Mouse (Mus musculus): ENCODE measurements around the gene Disp2. TPM values are rescaled to one million over a fixed set of nuclear protein-coding genes. Genes with fewer than 3 reads are reported as not detected.

The Disp2 gene
- polyA plus RNA-seq, 1 experiment from 2014 or later: 2.3 TPM

DNA sequence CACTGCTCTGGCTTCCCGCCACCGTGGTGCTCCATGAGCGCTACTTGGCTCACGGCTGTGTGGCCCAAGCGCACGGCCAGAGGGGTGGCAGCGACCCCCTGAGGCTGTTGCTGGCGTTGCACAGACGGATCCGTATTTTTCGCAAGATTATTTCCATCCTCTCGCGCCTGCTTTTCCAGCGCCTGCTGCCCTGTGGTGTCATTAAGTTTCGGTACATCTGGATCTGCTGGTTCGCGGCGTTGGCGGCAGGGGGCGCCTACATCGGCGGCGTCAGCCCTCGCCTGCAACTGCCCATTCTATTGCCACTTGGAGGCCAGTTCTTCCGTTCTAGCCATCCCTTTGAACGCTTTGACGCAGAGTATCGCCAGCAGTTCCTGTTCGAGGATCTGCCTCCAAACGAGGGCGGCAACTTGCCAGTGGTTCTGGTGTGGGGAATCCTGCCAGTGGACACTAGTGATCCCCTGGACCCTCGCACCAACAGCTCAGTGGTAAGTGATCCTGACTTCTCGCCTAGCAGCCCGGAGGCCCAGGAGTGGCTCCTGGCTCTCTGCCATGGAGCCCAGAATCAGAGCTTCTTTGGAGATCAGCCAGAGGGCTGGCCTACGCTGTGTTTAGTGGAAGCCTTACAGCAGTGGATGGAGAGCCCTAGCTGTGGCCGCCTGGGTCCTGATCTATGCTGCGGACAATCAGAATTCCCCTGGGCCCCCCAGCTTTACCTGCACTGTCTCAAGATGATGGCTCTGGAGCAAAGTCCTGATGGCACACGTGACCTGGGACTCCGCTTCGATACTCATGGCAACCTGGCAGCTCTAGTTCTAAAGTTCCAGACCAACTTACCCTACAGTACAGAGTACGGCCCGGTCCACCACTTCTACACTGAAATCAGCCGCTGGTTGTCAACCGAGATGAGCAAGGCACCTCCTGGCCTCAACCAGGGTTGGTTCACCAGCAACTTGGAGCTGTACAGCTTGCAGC, 11.3 kb downstream of the Disp2 start:
- Histone ChIP-seq H3K4me1 (ENCODE audit: control insufficient read depth, insufficient read depth, low read length) (peaks cover 8% of the 10 kb centered on the region; the same call in 1 of the 2 replicates), H3K27ac (ENCODE audit: low read length) (no peak overlapping the region), H3K9ac (ENCODE audit: low read depth, low read length) (peak overlapping the region; percentile 51)

DNA sequence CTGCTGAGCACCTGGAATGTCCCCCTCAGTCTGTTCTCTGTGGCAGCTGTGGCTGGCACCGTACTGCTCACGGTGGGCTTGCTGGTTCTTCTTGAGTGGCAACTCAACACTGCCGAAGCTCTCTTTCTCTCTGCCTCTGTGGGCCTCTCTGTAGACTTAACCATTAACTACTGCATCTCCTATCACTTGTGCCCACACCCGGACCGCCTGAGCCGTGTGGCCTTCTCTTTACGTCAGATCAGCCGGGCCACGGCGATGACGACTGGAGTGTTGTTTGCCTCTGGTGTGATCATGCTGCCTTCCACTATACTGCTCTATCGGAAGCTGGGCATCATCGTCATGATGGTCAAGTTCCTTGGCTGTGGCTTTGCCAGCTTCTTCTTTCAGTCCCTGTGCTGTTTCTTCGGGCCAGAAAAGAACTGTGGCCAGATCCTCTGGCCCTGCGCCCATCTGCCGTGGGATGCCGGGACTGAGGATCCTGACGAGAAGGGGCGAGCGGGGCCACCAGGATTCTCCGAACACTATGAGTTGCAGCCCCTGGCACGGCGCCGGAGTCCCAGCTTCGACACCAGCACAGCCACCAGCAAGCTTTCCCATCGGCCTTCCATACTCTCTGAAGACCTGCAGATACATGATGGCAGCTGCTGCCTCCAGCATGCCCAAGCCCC, 12.2 kb downstream of the Disp2 start:
- H3K4me3 ChIP-seq (ENCODE audit: low read length): no peak overlapping the region
- ATAC-seq: no peak; the same call in 1 of the 2 replicates
- no peak overlapping the region for H3K9ac ChIP-seq (ENCODE audit: low read depth, low read length)
- H3K27ac ChIP-seq (ENCODE audit: low read length): no peak overlapping the region
- H3K36me3 ChIP-seq (ENCODE audit: control insufficient read depth, insufficient read depth, low read length): no peaks in the 10 kb centered on the region
- H3K4me1 ChIP-seq (ENCODE audit: control insufficient read depth, insufficient read depth, low read length): peaks cover 8% of the 10 kb centered on the region; the same call in 1 of the 2 replicates
- no peaks in the 10 kb centered on the region for H3K27me3 ChIP-seq (replicated peaks; ENCODE audit: control insufficient read depth, insufficient read depth, low read length)
- WGBS: 87% methylated on average over 26 of the region's 26 CpGs
- no peak overlapping the region for H3K4me2 ChIP-seq (ENCODE audit: low read depth, low read length)
- H3K9me3 ChIP-seq (ENCODE audit: control insufficient read depth, low read length): no peaks in the 10 kb centered on the region

More for the DNA sequence above, 11.3 kb downstream of the Disp2 start:
- Histone ChIP-seq H3K9me3 (ENCODE audit: control insufficient read depth, low read length) (no peaks in the 10 kb centered on the region), H3K27me3 (replicated peaks; ENCODE audit: control insufficient read depth, insufficient read depth, low read length) (no peaks in the 10 kb centered on the region), H3K36me3 (ENCODE audit: control insufficient read depth, insufficient read depth, low read length) (no peaks in the 10 kb centered on the region), H3K4me2 (ENCODE audit: low read depth, low read length) (peak overlapping the region; percentile 51), H3K4me3 (ENCODE audit: low read length) (peak overlapping the region; percentile 24)
- peak; percentile 60 for ATAC-seq
- WGBS: 22% methylated on average over 44 of the region's 44 CpGs

DNA sequence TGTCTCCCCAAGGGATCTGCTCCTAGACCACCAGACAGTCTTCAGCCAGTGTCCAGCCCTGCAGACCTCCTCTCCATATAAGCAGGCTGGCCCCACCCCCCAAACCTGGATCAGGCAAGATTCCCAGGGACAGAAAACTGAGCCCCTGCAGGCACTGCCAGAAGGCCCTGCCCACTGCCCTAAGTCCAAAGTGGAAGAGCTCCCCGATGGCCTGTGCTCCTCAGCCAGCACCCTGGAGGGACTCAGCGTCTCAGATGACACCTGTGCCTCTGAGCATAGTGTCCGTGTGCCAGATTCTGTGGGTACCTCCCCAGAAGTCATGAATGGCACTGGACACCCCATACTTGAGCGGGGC, 12.7 kb downstream of the Disp2 start:
- H3K4me2 ChIP-seq (ENCODE audit: low read depth, low read length): no peak overlapping the region
- no peak overlapping the region for H3K27ac ChIP-seq (ENCODE audit: low read length)
- H3K9me3 ChIP-seq (ENCODE audit: control insufficient read depth, low read length): no peaks in the 10 kb centered on the region
- no peaks in the 10 kb centered on the region for H3K27me3 ChIP-seq (replicated peaks; ENCODE audit: control insufficient read depth, insufficient read depth, low read length)
- H3K4me1 ChIP-seq (ENCODE audit: control insufficient read depth, insufficient read depth, low read length): peaks cover 8% of the 10 kb centered on the region; the same call in 1 of the 2 replicates
- WGBS: 71% methylated on average over 4 of the region's 4 CpGs
- ATAC-seq: no peak
- H3K4me3 ChIP-seq (ENCODE audit: low read length): no peak overlapping the region
- no peaks in the 10 kb centered on the region for H3K36me3 ChIP-seq (ENCODE audit: control insufficient read depth, insufficient read depth, low read length)
- H3K9ac ChIP-seq (ENCODE audit: low read depth, low read length): no peak overlapping the region

DNA sequence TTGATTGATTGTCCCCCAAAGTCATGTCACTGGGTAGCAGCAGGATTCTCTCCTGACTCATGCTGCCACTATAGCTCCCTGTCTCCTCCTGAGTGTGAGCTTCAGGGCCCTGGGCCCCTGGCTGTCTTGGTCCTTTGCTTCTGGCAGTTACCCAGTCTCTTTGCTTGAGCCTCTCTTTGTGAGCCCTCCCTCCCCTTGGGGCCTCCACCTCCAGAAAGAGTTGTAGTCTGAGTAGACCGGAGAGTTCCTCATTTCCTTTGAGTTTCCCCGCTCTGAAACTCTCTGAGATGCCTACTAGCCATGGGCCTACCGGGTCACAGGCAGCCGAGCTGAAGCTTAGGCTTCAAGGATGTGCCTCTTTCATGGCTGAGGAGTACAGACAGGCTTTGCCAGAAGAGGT, 14.1 kb downstream of the Disp2 start:
- H3K4me1 ChIP-seq (ENCODE audit: control insufficient read depth, insufficient read depth, low read length): peaks cover 8% of the 10 kb centered on the region; the same call in 1 of the 2 replicates
- no peak overlapping the region for H3K9ac ChIP-seq (ENCODE audit: low read depth, low read length)
- H3K4me3 ChIP-seq (ENCODE audit: low read length): no peak overlapping the region
- H3K27ac ChIP-seq (ENCODE audit: low read length): no peak overlapping the region
- no peak overlapping the region for H3K4me2 ChIP-seq (ENCODE audit: low read depth, low read length)
- 79% methylated on average over 4 of the region's 4 CpGs for WGBS
- no peaks in the 10 kb centered on the region for H3K27me3 ChIP-seq (replicated peaks; ENCODE audit: control insufficient read depth, insufficient read depth, low read length)
- no peak for ATAC-seq
- no peaks in the 10 kb centered on the region for H3K9me3 ChIP-seq (ENCODE audit: control insufficient read depth, low read length)
- no peaks in the 10 kb centered on the region for H3K36me3 ChIP-seq (ENCODE audit: control insufficient read depth, insufficient read depth, low read length)

- H3K27ac ChIP-seq (ENCODE audit: low read length): no peak overlapping the region
- no peak overlapping the region for H3K4me2 ChIP-seq (ENCODE audit: low read depth, low read length)
- no peak overlapping the region for H3K9ac ChIP-seq (ENCODE audit: low read depth, low read length)
- no peaks in the 10 kb centered on the region for H3K9me3 ChIP-seq (ENCODE audit: control insufficient read depth, low read length)
- 0 out of 2 replicates have a peak, but pooled peaks have one; percentile 45 for ATAC-seq
- WGBS: 61% methylated on average over 4 of the region's 4 CpGs
- H3K4me1 ChIP-seq (ENCODE audit: control insufficient read depth, insufficient read depth, low read length): no peaks in the 10 kb centered on the region
- no peaks in the 10 kb centered on the region for H3K36me3 ChIP-seq (ENCODE audit: control insufficient read depth, insufficient read depth, low read length)
- no peak overlapping the region for H3K4me3 ChIP-seq (ENCODE audit: low read length)
- H3K27me3 ChIP-seq (replicated peaks; ENCODE audit: control insufficient read depth, insufficient read depth, low read length): no peaks in the 10 kb centered on the region
These were observed 23.1 kb downstream of the Disp2 start for GRCm38 (mm10) chr2:118802542-118803118.

- Histone ChIP-seq H3K9ac (ENCODE audit: low read depth, low read length) (no peak overlapping the region), H3K36me3 (ENCODE audit: control insufficient read depth, insufficient read depth, low read length) (no peaks in the 10 kb centered on the region), H3K27ac (ENCODE audit: low read length) (no peak overlapping the region), H3K4me1 (ENCODE audit: control insufficient read depth, insufficient read depth, low read length) (no peaks in the 10 kb centered on the region), H3K9me3 (ENCODE audit: control insufficient read depth, low read length) (no peaks in the 10 kb centered on the region), H3K4me3 (ENCODE audit: low read length) (no peak overlapping the region), H3K4me2 (ENCODE audit: low read depth, low read length) (no peak overlapping the region), H3K27me3 (replicated peaks; ENCODE audit: control insufficient read depth, insufficient read depth, low read length) (no peaks in the 10 kb centered on the region)
- whole genome bisulfite sequencing: 79% methylated on average over 2 of the region's 2 CpGs
- ATAC-seq: no peak
These were observed 25.0 kb downstream of the Disp2 start for GRCm38 (mm10) chr2:118804474-118804873.

DNA sequence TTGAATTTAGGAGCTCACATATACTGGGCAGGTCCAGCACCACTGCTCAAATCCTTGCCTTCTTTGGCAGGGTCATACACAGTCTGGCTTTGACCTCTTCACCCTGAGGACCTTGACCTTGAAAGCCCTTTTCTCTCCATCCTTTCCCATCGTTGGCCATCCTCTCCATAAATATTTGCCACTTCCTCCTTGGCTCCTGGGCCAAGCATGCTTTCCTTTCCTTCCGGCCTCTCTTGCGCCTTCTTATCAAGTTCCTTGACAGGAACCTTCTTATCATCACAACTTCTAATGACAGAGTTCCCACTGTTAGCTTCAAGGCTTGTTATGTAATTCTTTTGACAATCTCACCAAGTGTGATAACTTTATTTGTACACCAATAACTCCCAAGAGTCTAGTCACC, 25.6 kb downstream of the Disp2 start:
- Histone ChIP-seq H3K9ac (ENCODE audit: low read depth, low read length) (no peak overlapping the region), H3K36me3 (ENCODE audit: control insufficient read depth, insufficient read depth, low read length) (no peaks in the 10 kb centered on the region), H3K27me3 (replicated peaks; ENCODE audit: control insufficient read depth, insufficient read depth, low read length) (no peaks in the 10 kb centered on the region), H3K9me3 (ENCODE audit: control insufficient read depth, low read length) (no peaks in the 10 kb centered on the region), H3K27ac (ENCODE audit: low read length) (no peak overlapping the region), H3K4me1 (ENCODE audit: control insufficient read depth, insufficient read depth, low read length) (no peaks in the 10 kb centered on the region), H3K4me2 (ENCODE audit: low read depth, low read length) (no peak overlapping the region), H3K4me3 (ENCODE audit: low read length) (no peak overlapping the region)
- ATAC-seq: peak; percentile 66
- WGBS: 29% methylated on average over 3 of the region's 3 CpGs

GRCm38 (mm10) chr2:118805756-118806155, 26.2 kb downstream of the Disp2 start:
- no peak overlapping the region for H3K4me3 ChIP-seq (ENCODE audit: low read length)
- no peak overlapping the region for H3K9ac ChIP-seq (ENCODE audit: low read depth, low read length)
- H3K27me3 ChIP-seq (replicated peaks; ENCODE audit: control insufficient read depth, insufficient read depth, low read length): no peaks in the 10 kb centered on the region
- H3K4me1 ChIP-seq (ENCODE audit: control insufficient read depth, insufficient read depth, low read length): no peaks in the 10 kb centered on the region
- 26% methylated on average over 3 of the region's 3 CpGs for WGBS
- no peaks in the 10 kb centered on the region for H3K36me3 ChIP-seq (ENCODE audit: control insufficient read depth, insufficient read depth, low read length)
- no peak overlapping the region for H3K27ac ChIP-seq (ENCODE audit: low read length)
- no peaks in the 10 kb centered on the region; the same call in 1 of the 2 replicates for H3K9me3 ChIP-seq (ENCODE audit: control insufficient read depth, low read length)
- no peak overlapping the region for H3K4me2 ChIP-seq (ENCODE audit: low read depth, low read length)
- 0 out of 2 replicates have a peak, but pooled peaks have one; percentile 15 for ATAC-seq

- no peak overlapping the region for H3K9ac ChIP-seq (ENCODE audit: low read depth, low read length)
- H3K27ac ChIP-seq (ENCODE audit: low read length): no peak overlapping the region
- no peaks in the 10 kb centered on the region; the same call in 1 of the 2 replicates for H3K9me3 ChIP-seq (ENCODE audit: control insufficient read depth, low read length)
- ATAC-seq: no peak
- no peak overlapping the region for H3K4me3 ChIP-seq (ENCODE audit: low read length)
- no peaks in the 10 kb centered on the region for H3K4me1 ChIP-seq (ENCODE audit: control insufficient read depth, insufficient read depth, low read length)
- H3K36me3 ChIP-seq (ENCODE audit: control insufficient read depth, insufficient read depth, low read length): no peaks in the 10 kb centered on the region
- no peaks in the 10 kb centered on the region for H3K27me3 ChIP-seq (replicated peaks; ENCODE audit: control insufficient read depth, insufficient read depth, low read length)
- 61% methylated on average over 4 of the region's 4 CpGs for WGBS
- H3K4me2 ChIP-seq (ENCODE audit: low read depth, low read length): no peak overlapping the region
These were observed 27.3 kb downstream of the Disp2 start for GRCm38 (mm10) chr2:118806860-118807259.
